Mouse (Mus musculus) liver, embryonic 14.5 days (tissue): ENCODE data around the gene Dab2ip. TPM values are rescaled to one million over a fixed set of nuclear protein-coding genes. Genes with fewer than 3 reads are reported as not detected.

Experiments
- ATAC-seq: fragments of 200-750 bp; cut with Nextera tagmentation; 2 replicates; pipeline ENCODE4 v1.8.0; 2017; ENCODE audit warnings: moderate number of reproducible peaks, mild to moderate bottlenecking, moderate library complexity; ENCODE audit not compliant: insufficient read depth
- DNase-seq, 3 experiments: peaks; one replicate each; pipeline ENCODE4 v3.0.0-alpha.2; 2012 to 2013; ENCODE audit warnings: low read depth in 3 of 3, low spot score in 3 of 3
- H3K27ac ChIP-seq: fragments of 300-500 bp; sonication (generic); 2 replicates; pipeline ENCODE4 v1.5.1; 2014; ENCODE audit warnings: moderate library complexity, mild to moderate bottlenecking, control low read depth, inconsistent platforms
- H3K27me3 ChIP-seq: fragments of 300-500 bp; sonication (generic); 2 replicates; pipeline ENCODE4 v1.6.1; 2014; ENCODE audit warnings: mild to moderate bottlenecking, low read length, moderate library complexity; ENCODE audit not compliant: control insufficient read depth, insufficient read depth
- H3K36me3 ChIP-seq: fragments of 300-500 bp; sonication (generic); replicated peaks from 2 replicates; pipeline ENCODE4 v1.6.1; 2014; ENCODE audit warnings: low read depth; ENCODE audit not compliant: control insufficient read depth, insufficient read depth
- H3K4me1 ChIP-seq, 2 experiments: fragments of 200-500 bp in 1 of 2; fragments of 300-500 bp in 1 of 2; sonication (generic) in 1 of 2; replicated peaks; 2 replicates each; pipeline ENCODE4 v1.6.1; 2012 to 2014; ENCODE audit warnings: antibody characterized with exemption in 1 of 2, inconsistent platforms in 1 of 2, low read length in 1 of 2; ENCODE audit not compliant: control insufficient read depth in 2 of 2, insufficient read depth in 2 of 2
- H3K4me2 ChIP-seq: fragments of 300-500 bp; sonication (generic); 2 replicates; pipeline ENCODE4 v1.6.1; 2014; ENCODE audit warnings: low read depth, mild to moderate bottlenecking, control low read depth, moderate library complexity
- H3K4me3 ChIP-seq, 2 experiments: fragments of 200-500 bp in 1 of 2; fragments of 300-500 bp in 1 of 2; sonication (generic) in 1 of 2; 2 replicates each; pipeline ENCODE4 v1.5.1; 2012 to 2014; ENCODE audit warnings: low read depth in 2 of 2, low read length in 2 of 2, mild to moderate bottlenecking in 2 of 2, control low read depth in 1 of 2, inconsistent platforms in 1 of 2, moderate library complexity in 1 of 2; ENCODE audit not compliant: insufficient read depth in 1 of 2
- H3K9ac ChIP-seq: fragments of 300-500 bp; sonication (generic); replicated peaks from 2 replicates; pipeline ENCODE4 v1.6.1; 2014; ENCODE audit warnings: mild to moderate bottlenecking, control low read depth, moderate library complexity
- H3K9me3 ChIP-seq: fragments of 300-500 bp; sonication (generic); 2 replicates; pipeline ENCODE4 v1.6.1; 2016; ENCODE audit warnings: low read length, mixed read lengths; ENCODE audit not compliant: control insufficient read depth
- CTCF ChIP-seq: IDR thresholded peaks from 2 replicates; pipeline ENCODE4 v1.5.1; 2016; ENCODE audit warnings: antibody characterized with exemption, low read depth, control low read depth
- EP300 ChIP-seq: IDR thresholded peaks from 2 replicates; pipeline ENCODE4 v1.6.1; 2016; ENCODE audit warnings: antibody characterized with exemption, low read depth
- WGBS: fragments of 180-500 bp; shearing (Covaris S2); extraction: QIAGEN DNeasy Blood & Tissue Kit; methylation state at CpG from one replicate; pipeline ENCODE4 v1.1.7; 2014; ENCODE audit not compliant: insufficient replicate concordance; 5-methylcytosine and 5-hydroxymethylcytosine counted together
- polyA plus RNA-seq, 2 experiments: library from polyadenylated mRNA; depleted of rRNA in 1 of 2; stranded (reverse) in 1 of 2; unstranded in 1 of 2; fragments of >200 nt; fragmentation: Nextera tagmentation in 1 of 2; extraction: Ambion mirVana in 1 of 2; gene quantifications; 2 replicates each; pipeline versions ENCODE4 v1.2.1 to v1.2.3; 2012 to 2014

Dab2ip gene
- polyA plus RNA-seq, 2 experiments = 3.2 to 4.0 TPM

- Histone ChIP-seq H3K4me3 (no peak overlapping the region), H3K4me2 (no peak overlapping the region), H3K4me1 (no peaks in the 10 kb centered on the region), H3K9ac (no peak overlapping the region), H3K27ac (no peak overlapping the region), H3K36me3 (no peaks in the 10 kb centered on the region; the same call in 1 of the 2 replicates), H3K27me3 (no peaks in the 10 kb centered on the region), H3K9me3 (no peaks in the 10 kb centered on the region)
- TF ChIP-seq CTCF (no peak), EP300 (no peak)
- ATAC-seq (no peak), DNase-seq (no peak)
- 63% methylated on average over 8 of the region's 8 CpGs for WGBS
Observed at GRCm38 (mm10) chr2:35714742-35715167, 156.7 kb downstream of the Dab2ip start.

- no peak overlapping the region for H3K27ac ChIP-seq
- ATAC-seq = no peak
- TF ChIP-seq EP300 = no peak
- no peak for TF ChIP-seq CTCF
- H3K4me2 ChIP-seq = no peak overlapping the region
- H3K9ac ChIP-seq = no peak overlapping the region
- no peaks in the 10 kb centered on the region for H3K27me3 ChIP-seq
- no peaks in the 10 kb centered on the region; the same call in 1 of the 2 replicates for H3K36me3 ChIP-seq
- H3K4me1 ChIP-seq = no peaks in the 10 kb centered on the region
- WGBS = 57% methylated on average over 3 of the region's 3 CpGs
- no peak overlapping the region for H3K4me3 ChIP-seq
- no peak for DNase-seq
- H3K9me3 ChIP-seq = no peaks in the 10 kb centered on the region
Observed at GRCm38 (mm10) chr2:35715485-35715884, 157.4 kb downstream of the Dab2ip start.

GRCm38 (mm10) chr2:35716175-35716574, 158.1 kb downstream of the Dab2ip start:
- WGBS = 8% methylated on average over 1 of the region's 1 CpGs
- Histone ChIP-seq H3K9me3 (no peaks in the 10 kb centered on the region), H3K9ac (no peak overlapping the region), H3K36me3 (no peaks in the 10 kb centered on the region; the same call in 1 of the 2 replicates), H3K27ac (no peak overlapping the region), H3K4me2 (no peak overlapping the region), H3K27me3 (no peaks in the 10 kb centered on the region), H3K4me3 (no peak overlapping the region), H3K4me1 (no peaks in the 10 kb centered on the region)
- DNase-seq (no peak), ATAC-seq (no peak)
- TF ChIP-seq CTCF = no peak
- TF ChIP-seq EP300 = no peak

GRCm38 (mm10) chr2:35718003-35718500, 160.0 kb downstream of the Dab2ip start:
- WGBS = 56% methylated on average over 5 of the region's 5 CpGs
- ATAC-seq = no peak
- no peaks in the 10 kb centered on the region for H3K4me1 ChIP-seq
- H3K9ac ChIP-seq = no peak overlapping the region
- no peaks in the 10 kb centered on the region for H3K9me3 ChIP-seq
- no peaks in the 10 kb centered on the region; the same call in 1 of the 2 replicates for H3K36me3 ChIP-seq
- no peak for DNase-seq
- no peaks in the 10 kb centered on the region for H3K27me3 ChIP-seq
- H3K4me3 ChIP-seq = no peak overlapping the region
- H3K27ac ChIP-seq = no peak overlapping the region
- H3K4me2 ChIP-seq = no peak overlapping the region
- TF ChIP-seq EP300 = no peak
- no peak for TF ChIP-seq CTCF

- ATAC-seq (no peak), DNase-seq (no peak)
- H3K27ac ChIP-seq = no peak overlapping the region
- H3K36me3 ChIP-seq = no peaks in the 10 kb centered on the region; the same call in 1 of the 2 replicates
- H3K4me1 ChIP-seq = no peaks in the 10 kb centered on the region
- no peak overlapping the region for H3K9ac ChIP-seq
- no peak overlapping the region for H3K4me3 ChIP-seq
- H3K27me3 ChIP-seq = no peaks in the 10 kb centered on the region
- no peak for TF ChIP-seq EP300
- no peak for TF ChIP-seq CTCF
- no peak overlapping the region for H3K4me2 ChIP-seq
- WGBS = 68% methylated on average over 9 of the region's 9 CpGs
- H3K9me3 ChIP-seq = no peaks in the 10 kb centered on the region
Observed at GRCm38 (mm10) chr2:35718662-35719061, 160.6 kb downstream of the Dab2ip start.
